Mouse (Mus musculus): Measurements from ENCODE around the gene Dram1.

DNA sequence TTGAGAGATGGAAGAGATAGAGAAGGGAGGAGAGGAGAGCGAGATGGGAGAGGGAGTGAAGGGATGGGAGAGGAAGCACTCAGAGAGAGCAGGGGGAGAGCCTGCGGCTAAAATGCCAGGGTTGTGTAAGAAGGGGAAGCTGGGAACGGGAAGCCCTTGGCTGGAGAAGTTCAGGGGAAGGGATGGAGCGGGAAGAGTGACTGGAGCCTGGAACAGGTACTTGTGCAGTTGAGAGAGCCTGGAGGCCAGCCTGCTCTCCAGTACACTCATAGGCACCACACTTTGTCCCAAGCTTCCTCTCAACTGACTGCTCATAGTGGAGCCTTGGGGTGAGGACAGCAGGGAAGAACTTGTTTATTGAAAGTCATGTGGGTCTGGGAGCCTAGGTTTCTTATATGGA lies 4.6 kb upstream of the Dram1 start:
- TF ChIP-seq CTCF (IDR thresholded peaks at IDR 0.05; ENCODE audit: extremely low read depth, insufficient read depth, insufficient read length, insufficient replicate concordance) (no peak), POLR2A (IDR thresholded peaks at IDR 0.05; ENCODE audit: low read depth, low read length) (no peak)
